Mouse (Mus musculus) cortical plate, adult 2 months (tissue): Measurements from ENCODE around the gene Trp73.

Experiments
- CTCF ChIP-seq: fragments of 200-500 bp; IDR thresholded peaks from 2 replicates; pipeline ENCODE4 v1.5.1; 2011; ENCODE audit warnings: mild to moderate bottlenecking, control low read depth, low read length; ENCODE audit not compliant: insufficient read depth; ENCODE audit errors: extremely low read depth
- POLR2A ChIP-seq: fragments of 200-500 bp; IDR thresholded peaks from 2 replicates; pipeline ENCODE4 v1.6.1; 2011; ENCODE audit warnings: mild to moderate bottlenecking, low read length, control low read depth; ENCODE audit not compliant: insufficient read depth; ENCODE audit errors: extremely low read depth

DNA sequence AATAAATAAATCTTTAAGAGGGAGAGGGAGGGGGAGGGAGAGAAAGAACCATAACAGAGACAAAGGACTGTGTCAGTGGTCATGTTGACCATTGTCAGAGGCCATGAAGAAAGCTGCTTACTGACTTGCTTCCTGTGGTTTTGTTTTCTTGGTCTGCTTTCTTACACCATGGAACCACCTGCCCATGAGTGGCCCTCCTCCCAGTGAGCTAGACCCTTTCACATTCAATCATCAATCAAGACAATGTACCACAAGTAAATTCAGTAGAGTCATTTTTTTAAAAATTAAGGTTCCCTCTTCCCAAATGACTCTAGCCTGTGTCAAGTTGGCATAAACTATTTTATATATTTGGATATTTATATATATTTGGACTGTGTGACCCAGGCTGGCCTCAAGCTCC, 10.1 kb downstream of the Trp73 start:
- TF ChIP-seq CTCF = no peak
- no peak for TF ChIP-seq POLR2A
